Mouse (Mus musculus): ENCODE measurements around the gene Speg.

Gene Speg

GRCm38 (mm10) chr1:75374950-75375936 is at the start of gene Speg:
TSS of gene Speg (plus strand) at chr1:75375297.
- DNase-seq (ENCODE audit: low spot score) = no peak

GRCm38 (mm10) chr1:75327461-75327860 is 47.6 kb upstream of the Speg start:
- no peak for DNase-seq (ENCODE audit: low spot score)

DNA sequence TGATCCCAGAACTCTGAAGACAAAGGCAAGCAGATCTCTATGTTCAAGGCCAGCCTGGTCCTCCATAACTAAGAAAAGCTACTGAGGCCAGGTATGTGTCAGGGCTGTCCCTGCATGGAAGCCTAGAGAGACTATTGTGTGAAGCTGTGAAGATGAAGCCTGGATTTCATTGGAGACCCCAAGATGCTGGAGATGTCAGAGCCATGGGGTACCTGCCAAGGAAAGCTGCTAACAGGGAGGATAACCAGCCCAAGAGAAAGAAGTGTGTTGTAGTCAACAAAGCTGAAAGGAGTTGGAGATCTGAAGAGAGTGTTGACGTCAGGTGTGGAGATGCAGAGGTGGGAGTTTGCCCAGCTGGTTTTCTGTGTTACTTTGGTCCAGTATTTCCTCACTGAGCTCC is 43.8 kb upstream of the Speg start:
- no peak for DNase-seq (ENCODE audit: low spot score)

- DNase-seq (ENCODE audit: low spot score) = no peak
Measured at GRCm38 (mm10) chr1:75336461-75336860, 38.6 kb upstream of the Speg start.

DNA sequence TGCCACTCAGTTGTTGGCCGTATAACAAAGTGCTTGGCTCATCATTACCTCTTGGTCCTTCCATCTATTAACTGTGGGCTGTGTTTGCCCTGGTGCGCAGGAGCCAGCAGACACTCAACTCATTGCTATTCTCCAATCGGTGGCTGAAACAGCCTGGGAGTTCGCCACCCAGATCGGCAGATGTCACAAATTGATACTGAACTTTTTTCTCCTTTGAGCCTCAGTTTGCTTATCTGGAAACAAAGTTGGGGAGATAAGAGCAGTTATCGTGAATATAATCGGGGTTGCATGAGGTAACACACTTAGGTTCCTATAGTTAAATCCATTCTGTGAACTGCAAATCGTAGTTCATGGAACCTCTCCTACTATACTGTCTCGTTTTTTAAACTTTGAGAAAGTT is 38.0 kb upstream of the Speg start:
- DNase-seq (ENCODE audit: low spot score) = no peak

DNA sequence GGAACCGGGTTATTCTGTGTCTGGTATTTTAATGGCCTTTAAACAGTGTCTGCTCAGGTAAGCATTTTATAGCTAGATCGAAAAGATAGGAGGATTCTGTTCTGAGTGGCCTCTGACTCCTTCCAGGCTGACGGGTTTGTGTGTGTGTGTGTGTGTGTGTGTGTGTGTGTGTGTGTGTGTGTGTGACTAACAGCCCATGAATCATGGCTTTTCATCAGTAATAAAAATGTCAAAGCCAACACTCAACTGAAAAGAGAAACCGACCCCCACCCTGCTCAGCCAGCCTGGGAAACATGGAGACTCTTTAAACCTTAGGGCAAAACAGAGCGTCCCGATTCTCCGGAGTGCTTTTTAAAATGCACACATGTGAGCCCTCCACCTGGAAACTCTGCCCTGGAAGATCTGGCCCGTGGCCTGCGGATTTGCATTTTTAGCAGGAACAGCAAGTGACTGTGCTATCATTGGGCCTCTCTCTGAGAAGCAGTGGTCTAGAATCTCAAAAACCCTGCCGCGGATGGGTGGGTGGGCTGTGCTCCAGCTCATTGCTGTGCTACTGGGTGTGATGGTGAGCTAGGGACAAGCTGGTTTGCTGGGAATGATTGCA is 36.9 kb upstream of the Speg start:
- DNase-seq (ENCODE audit: low spot score) = peak; percentile 69

GRCm38 (mm10) chr1:75339337-75339736 is 35.8 kb upstream of the Speg start:
- DNase-seq (ENCODE audit: low spot score) = no peak

GRCm38 (mm10) chr1:75340519-75340918 is 34.6 kb upstream of the Speg start:
- no peak for DNase-seq (ENCODE audit: low spot score)

GRCm38 (mm10) chr1:75342874-75343416 is 32.2 kb upstream of the Speg start:
- DNase-seq (ENCODE audit: low spot score) = peak; percentile 73

GRCm38 (mm10) chr1:75344291-75345035 is 30.6 kb upstream of the Speg start:
- DNase-seq (ENCODE audit: low spot score) = no peak

DNA sequence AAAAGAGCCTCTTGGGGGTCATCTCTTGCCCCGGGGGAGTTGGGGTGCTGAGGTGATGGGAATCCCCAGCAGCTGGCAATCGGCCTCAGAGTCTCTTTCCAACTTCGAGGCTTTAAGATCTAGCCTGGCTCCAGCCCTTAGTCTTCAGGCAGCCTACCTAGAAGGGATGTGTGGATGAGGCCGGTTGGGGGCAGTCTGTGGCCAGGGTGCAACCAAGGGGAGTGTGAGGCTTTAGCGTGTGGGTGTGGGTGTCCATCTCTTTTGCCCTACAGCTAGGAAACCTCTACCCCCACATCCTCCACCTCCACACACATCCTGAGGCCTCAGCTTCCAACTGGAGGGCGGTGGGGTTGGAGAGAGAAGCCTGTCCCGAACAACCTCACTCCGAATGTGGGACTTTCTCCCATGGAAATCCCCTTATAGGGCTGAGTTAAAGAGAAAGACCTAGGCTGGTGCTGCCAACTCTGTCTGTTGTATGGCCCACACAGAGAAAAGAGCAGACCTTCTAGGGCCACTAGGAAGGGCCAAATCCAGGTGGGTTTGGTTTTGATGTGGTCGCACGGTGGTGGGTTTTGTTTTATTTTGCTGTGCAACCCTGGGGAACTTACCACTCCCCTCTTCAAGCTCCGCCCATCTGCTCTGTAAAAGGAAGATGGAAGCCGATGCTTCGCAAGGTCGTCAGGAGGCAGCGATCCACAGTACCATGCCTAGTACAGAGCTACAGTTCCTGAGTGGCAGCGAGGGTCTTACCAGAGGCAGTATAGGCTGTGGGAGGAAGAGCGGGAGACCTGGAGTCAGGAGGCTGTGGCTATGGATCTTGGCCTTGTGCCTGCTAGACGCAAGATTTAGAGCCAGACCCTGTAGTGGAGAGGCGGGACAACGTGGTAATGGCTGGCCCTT is 29.8 kb upstream of the Speg start:
- no peak for DNase-seq (ENCODE audit: low spot score)

GRCm38 (mm10) chr1:75347279-75347678 is 27.8 kb upstream of the Speg start:
- no peak for DNase-seq (ENCODE audit: low spot score)

GRCm38 (mm10) chr1:75349275-75349674 is 25.8 kb upstream of the Speg start:
- no peak for DNase-seq (ENCODE audit: low spot score)

- DNase-seq (ENCODE audit: low spot score) = no peak
Measured at GRCm38 (mm10) chr1:75357261-75357660, 17.8 kb upstream of the Speg start.

DNA sequence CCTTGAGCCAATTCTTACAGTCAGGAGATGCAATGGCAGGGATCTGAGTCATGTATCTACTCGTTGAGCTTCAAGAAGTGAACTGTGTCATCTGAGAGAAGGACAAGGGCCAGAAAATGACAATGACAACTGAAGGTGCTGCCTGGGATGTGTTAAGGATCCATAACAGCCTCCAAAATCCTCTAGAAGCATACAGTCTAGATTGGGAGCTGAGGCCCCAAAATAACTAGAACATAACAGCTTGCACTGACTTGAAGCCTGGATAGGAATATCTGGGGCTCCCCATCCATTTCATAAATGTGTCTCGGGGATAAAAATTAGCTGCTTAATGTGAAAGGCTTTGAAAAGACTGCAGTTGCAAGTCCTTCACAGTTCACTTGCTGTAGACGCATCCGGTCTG is 17.1 kb upstream of the Speg start:
- DNase-seq (ENCODE audit: low spot score) = no peak

DNA sequence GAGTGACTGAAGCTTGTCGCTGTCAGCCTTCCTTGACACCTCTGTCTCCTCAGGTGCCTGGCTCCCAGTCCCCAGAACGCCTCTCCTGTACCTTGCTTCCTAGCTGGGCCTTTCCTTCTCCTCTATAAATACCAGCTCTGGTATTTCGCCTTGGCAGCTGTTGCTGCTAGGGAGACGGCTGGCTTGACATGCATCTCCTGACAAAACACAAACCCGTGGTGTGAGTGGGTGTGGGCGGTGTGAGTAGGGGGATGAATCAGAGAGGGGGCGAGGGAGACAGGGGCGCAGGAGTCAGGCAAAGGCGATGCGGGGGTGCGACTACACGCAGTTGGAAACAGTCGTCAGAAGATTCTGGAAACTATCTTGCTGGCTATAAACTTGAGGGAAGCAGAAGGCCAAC is 15.8 kb upstream of the Speg start:
- DNase-seq (ENCODE audit: low spot score) = no peak

GRCm38 (mm10) chr1:75360112-75361031 is 14.7 kb upstream of the Speg start, which contains the start of gene Des:
TSS of gene Des (plus strand) at chr1:75360329.
- peak; percentile 69 for DNase-seq (ENCODE audit: low spot score)

GRCm38 (mm10) chr1:75361123-75361522 is 14.0 kb upstream of the Speg start:
- DNase-seq (ENCODE audit: low spot score) = no peak

GRCm38 (mm10) chr1:75361750-75362149 is 13.3 kb upstream of the Speg start:
- no peak for DNase-seq (ENCODE audit: low spot score)

DNA sequence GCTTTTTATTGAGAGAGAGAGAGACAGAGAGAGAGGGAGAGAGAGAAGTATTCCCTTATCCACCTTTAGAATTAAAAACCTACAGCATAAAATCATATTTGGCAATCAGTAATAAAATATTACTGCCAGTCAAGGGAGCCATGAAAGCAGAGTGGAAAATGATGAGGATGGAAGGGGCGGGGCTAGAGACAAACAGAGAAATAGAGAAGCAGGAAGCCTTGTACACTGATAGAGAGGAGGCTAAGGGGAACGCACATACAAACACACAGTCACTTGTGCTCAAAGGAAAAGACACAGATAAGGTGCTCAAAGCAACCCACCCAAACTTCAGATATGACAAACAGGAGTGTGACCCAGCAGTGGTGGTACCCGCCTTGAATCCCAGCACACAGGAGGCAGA is 11.2 kb upstream of the Speg start:
- DNase-seq (ENCODE audit: low spot score) = no peak

Data from urinary bladder, postnatal 14 days (tissue).